Comparison of ENCODE assay signal across 9 mouse cellular contexts in genomic region chr5:29335836-29336235, GRCm38 (mm10). TPM values are rescaled to one million over a fixed set of nuclear protein-coding genes. Genes with fewer than 3 reads are reported as not detected.
DNase-seq lines count a peak whose midpoint lies in the region; ATAC-seq and TF ChIP-seq lines count a peak whose summit lies in the region.
"Had no signal": no experiment of that assay in that cellular context is flagged by ENCODE, and none has a peak within 500 bp of the region (broad histone marks: within the 10 kb centered on the region; RNA-seq: fewer than 3 reads in every experiment).

No protein-coding gene starts in this region.

- TF ChIP-seq CTCF in intestine, postnatal 0 days (IDR thresholded peaks at IDR 0.05; ENCODE audit: low read depth) = peak; percentile 70
- TF ChIP-seq CTCF in stomach, postnatal 0 days (IDR thresholded peaks at IDR 0.05; ENCODE audit: low read depth) = peak; percentile 77

- peak; percentile 7 for DNase-seq in thymus, postnatal 14 days
- no peak for DNase-seq in thymus, postnatal 36 days
- DNase-seq in c-Kit-positive CD71-positive TER-119-negative erythroid progenitor cells, embryonic 14.5 days (ENCODE audit: low read depth) = peak; percentile 31
- DNase-seq in stomach, postnatal 0 days (ENCODE audit: low spot score) = no peak
- DNase-seq in adrenal gland, postnatal 4 days (ENCODE audit: low spot score in 2 of 2) = no peak
- no peak for DNase-seq in layer of hippocampus, postnatal 10 days (ENCODE audit: low spot score in 2 of 2)

- H3K36me3 ChIP-seq in intestine, postnatal 0 days (ENCODE audit: control insufficient read depth, insufficient read depth) = no peaks in the 10 kb centered on the region
- H3K36me3 ChIP-seq in intestine, embryonic 15.5 days = no peaks in the 10 kb centered on the region
- no peaks in the 10 kb centered on the region for H3K36me3 ChIP-seq in stomach, postnatal 0 days (ENCODE audit: control insufficient read depth, insufficient read depth, low read length)
- H3K36me3 ChIP-seq: embryonic facial prominence, embryonic 13.5 days had no signal

- no peak overlapping the region for H3K4me3 ChIP-seq in intestine, postnatal 0 days (ENCODE audit: low read depth, low read length)
- H3K4me3 ChIP-seq in intestine, embryonic 15.5 days (replicated peaks) = no peak overlapping the region
- H3K4me3 ChIP-seq in stomach, postnatal 0 days (ENCODE audit: low read depth, low read length) = no peak overlapping the region
- H3K4me3 ChIP-seq: embryonic facial prominence, embryonic 13.5 days had no signal

- no peak overlapping the region for H3K9ac ChIP-seq in intestine, postnatal 0 days (ENCODE audit: low read depth, low read length)
- H3K9ac ChIP-seq in intestine, embryonic 15.5 days = no peak overlapping the region
- no peak overlapping the region for H3K9ac ChIP-seq in stomach, postnatal 0 days (ENCODE audit: low read length)
- H3K9ac ChIP-seq: embryonic facial prominence, embryonic 13.5 days had no signal

- H3K4me1 ChIP-seq in intestine, postnatal 0 days (replicated peaks; ENCODE audit: control insufficient read depth, insufficient read depth, low read length) = no peaks in the 10 kb centered on the region
- H3K4me1 ChIP-seq in intestine, embryonic 15.5 days (replicated peaks) = no peaks in the 10 kb centered on the region
- no peaks in the 10 kb centered on the region for H3K4me1 ChIP-seq in stomach, postnatal 0 days (replicated peaks; ENCODE audit: control insufficient read depth, insufficient read depth)
- H3K4me1 ChIP-seq: embryonic facial prominence, embryonic 13.5 days had no signal

- no peak overlapping the region for H3K27ac ChIP-seq in intestine, postnatal 0 days (ENCODE audit: low read depth, low read length)
- no peak overlapping the region for H3K27ac ChIP-seq in intestine, embryonic 15.5 days
- no peak overlapping the region for H3K27ac ChIP-seq in stomach, postnatal 0 days (replicated peaks)
- H3K27ac ChIP-seq: embryonic facial prominence, embryonic 13.5 days had no signal

- H3K9me3 ChIP-seq in intestine, postnatal 0 days (ENCODE audit: control insufficient read depth) = no peaks in the 10 kb centered on the region
- H3K9me3 ChIP-seq in intestine, embryonic 15.5 days = no peaks in the 10 kb centered on the region
- H3K9me3 ChIP-seq in stomach, postnatal 0 days (ENCODE audit: control insufficient read depth, low read length) = no peaks in the 10 kb centered on the region
- H3K9me3 ChIP-seq: embryonic facial prominence, embryonic 13.5 days had no signal

- no peak overlapping the region for H3K4me2 ChIP-seq in intestine, postnatal 0 days (replicated peaks; ENCODE audit: low read depth)
- no peak overlapping the region for H3K4me2 ChIP-seq in intestine, embryonic 15.5 days (replicated peaks)
- no peak overlapping the region for H3K4me2 ChIP-seq in stomach, postnatal 0 days (replicated peaks; ENCODE audit: low read depth)
- H3K4me2 ChIP-seq: embryonic facial prominence, embryonic 13.5 days had no signal

- no peak for ATAC-seq in intestine, postnatal 0 days
- no peak for ATAC-seq in intestine, embryonic 15.5 days
- ATAC-seq in stomach, postnatal 0 days (ENCODE audit: low FRiP score, low TSS enrichment) = no peak

- WGBS in intestine, postnatal 0 days = 51% methylated on average over 5 of the region's 5 CpGs
- WGBS in intestine, embryonic 15.5 days = 52% methylated on average over 5 of the region's 5 CpGs
- WGBS in stomach, postnatal 0 days = 50% methylated on average over 5 of the region's 5 CpGs

- no peak for TF ChIP-seq EP300 in stomach, postnatal 0 days (optimal IDR thresholded peaks at IDR 0.05)

- no peaks in the 10 kb centered on the region for H3K27me3 ChIP-seq in intestine, postnatal 0 days (replicated peaks; ENCODE audit: control insufficient read depth, insufficient read depth, low read length)
- no peaks in the 10 kb centered on the region for H3K27me3 ChIP-seq in intestine, embryonic 15.5 days (replicated peaks)
- H3K27me3 ChIP-seq in stomach, postnatal 0 days (ENCODE audit: control insufficient read depth, insufficient read depth, low read length) = no peaks in the 10 kb centered on the region
- H3K27me3 ChIP-seq: embryonic facial prominence, embryonic 13.5 days had no signal

RNA-seq across cellular contexts. Expression of gene Lmbr1, which starts 42.4 kb away (rescaled TPM):
- 9.0 and 11.1 TPM in 2 replicates for polyA plus RNA-seq in intestine, postnatal 0 days (2015; fragmentation: Nextera tagmentation; extraction: Ambion mirVana)
- 9.9 and 12.3 TPM in 2 replicates for polyA plus RNA-seq in intestine, embryonic 15.5 days (2015; fragmentation: Nextera tagmentation; extraction: Ambion mirVana)
- polyA plus RNA-seq in stomach, postnatal 0 days (2015; fragmentation: Nextera tagmentation; extraction: Ambion mirVana) = 12.2 and 13.0 TPM in 2 replicates
- 10 to 100 TPM; 11.9 to 15.2 TPM for total RNA-seq in adrenal gland, postnatal 4 days (2021)
- 10 to 100 TPM; 34.1 to 39.2 TPM for total RNA-seq in layer of hippocampus, postnatal 10 days (2021)

Comparison
In these comparisons a context has a peak if more than half of its experiments do, and no peak if none do; other contexts are left out.
1. DNase-seq: peak in thymus, postnatal 14 days (single experiment) and c-Kit-positive CD71-positive TER-119-negative erythroid progenitor cells, embryonic 14.5 days (single experiment); none in thymus, postnatal 36 days (0 of 2), stomach, postnatal 0 days (single experiment), adrenal gland, postnatal 4 days (0 of 2) and layer of hippocampus, postnatal 10 days (0 of 2).